Mouse (Mus musculus): ENCODE results near the gene Slc6a16.

Gene Slc6a16

DNA sequence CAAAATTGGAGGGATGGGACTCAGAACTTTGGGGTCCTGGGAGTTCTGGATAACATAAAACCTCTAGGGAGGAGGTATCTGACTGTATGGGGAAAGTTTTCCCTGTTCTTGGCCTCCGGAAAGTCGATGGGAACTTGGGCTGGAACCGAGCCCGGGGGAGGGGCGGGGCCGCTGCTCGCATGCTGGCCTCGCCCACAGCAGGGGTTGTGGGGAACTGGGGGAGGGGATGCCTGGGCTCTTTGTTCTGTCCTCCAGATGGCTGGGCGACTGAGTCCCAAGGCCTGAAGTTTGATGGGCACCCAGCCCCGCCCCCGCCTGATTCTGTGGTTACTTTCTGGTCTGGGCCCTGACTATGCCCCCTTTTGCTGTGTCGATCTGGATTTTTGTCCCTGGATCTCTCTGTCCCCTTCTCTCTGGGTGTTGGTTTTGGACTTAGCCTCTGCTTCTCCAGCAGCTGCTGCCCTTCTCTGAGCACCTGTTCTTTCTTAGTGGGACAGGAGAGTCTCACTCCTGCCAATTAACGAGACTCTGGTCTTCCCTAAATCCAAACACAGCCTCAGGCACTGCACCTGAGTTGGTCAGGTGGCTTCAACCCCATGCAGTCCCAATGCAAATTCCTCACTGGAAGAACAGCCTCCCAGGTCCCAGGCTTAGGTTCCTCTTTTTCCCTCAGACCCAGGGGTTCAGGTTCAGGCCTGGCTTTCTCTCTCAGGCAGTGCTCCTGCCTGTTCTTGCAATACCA is 24.3 kb upstream of the Slc6a16 start:
- DNase-seq (ENCODE audit: low read depth, low spot score) = peak; percentile 91

DNA sequence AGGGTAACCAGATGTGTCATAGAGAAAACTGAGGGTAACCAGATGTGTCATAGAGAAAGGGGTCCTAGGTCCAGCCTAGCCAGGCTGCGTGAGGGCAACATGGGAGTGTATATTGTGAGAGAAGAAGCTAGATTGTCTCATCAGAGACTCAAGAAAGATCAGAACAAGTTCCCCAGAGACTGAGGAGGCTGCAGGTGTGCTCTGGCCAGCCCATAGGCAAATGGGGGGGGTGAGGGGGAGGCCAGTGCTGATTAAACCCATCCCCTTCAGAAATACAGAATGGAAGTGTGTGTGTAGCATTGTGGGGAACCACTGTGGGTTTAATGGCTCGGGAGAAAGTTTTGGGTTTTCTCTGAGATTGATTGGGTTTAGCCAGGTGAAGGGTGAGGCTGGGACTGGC is 19.2 kb upstream of the Slc6a16 start:
- no peak for DNase-seq (ENCODE audit: low read depth, low spot score)

DNA sequence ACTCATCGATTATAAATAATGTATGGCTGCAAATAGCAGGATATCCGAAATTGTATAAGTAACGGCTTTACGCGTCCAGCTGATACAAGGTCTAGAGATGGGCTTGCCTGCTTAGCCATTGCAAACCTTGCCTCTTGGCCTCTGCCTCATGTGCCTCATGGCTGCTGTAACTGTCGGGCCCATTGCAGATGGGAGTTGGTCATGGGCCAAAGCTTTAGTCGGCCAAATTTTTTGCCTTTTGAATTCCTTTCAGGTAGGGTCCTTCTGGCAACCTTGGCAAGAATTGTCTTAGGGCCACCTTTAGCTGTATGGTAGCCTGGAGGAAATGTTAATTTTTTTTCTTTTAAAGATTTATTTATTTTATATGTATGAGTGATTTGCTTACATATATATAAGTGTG is 16.1 kb upstream of the Slc6a16 start:
- no peak for DNase-seq (ENCODE audit: low read depth, low spot score)

DNA sequence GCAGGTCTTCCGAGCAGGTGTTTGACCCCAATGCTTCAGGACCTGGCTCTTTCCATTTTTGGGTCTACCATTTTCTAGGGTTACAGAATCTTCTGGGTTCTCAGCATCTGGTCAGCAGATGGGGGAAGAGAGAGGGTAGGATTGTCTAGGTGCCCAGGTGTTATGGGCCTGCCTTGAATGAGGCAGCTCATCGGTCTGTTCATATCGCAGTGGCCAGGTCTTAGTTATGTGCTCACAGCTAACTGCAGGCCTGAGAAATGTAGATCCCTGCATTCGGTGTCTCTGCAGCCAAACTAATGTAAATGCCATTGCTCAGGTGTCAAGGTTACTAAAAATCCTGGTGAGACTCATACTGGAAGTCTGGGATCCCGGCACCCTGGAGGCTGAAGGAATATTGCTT is 14.5 kb upstream of the Slc6a16 start:
- DNase-seq (ENCODE audit: low read depth, low spot score) = no peak

DNA sequence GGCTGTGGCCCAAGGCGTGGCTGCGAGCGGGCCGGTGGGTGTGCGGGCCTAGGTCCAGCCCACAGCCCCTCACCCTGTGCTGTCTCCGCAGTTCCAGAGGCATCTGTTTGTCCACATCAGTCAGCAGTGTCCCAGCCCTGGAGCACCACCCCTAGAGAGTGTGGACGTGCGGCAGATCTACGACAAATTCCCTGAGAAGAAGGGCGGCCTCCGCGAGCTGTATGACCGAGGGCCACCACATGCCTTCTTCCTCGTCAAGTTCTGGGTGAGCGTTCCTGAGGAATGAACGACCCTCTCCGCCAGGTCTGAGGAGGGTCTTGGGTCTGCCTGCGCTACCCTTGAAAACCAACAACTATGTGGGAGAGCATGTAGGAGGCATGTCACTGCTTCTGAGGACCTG is 12.3 kb upstream of the Slc6a16 start:
- DNase-seq (ENCODE audit: low read depth, low spot score) = no peak

DNA sequence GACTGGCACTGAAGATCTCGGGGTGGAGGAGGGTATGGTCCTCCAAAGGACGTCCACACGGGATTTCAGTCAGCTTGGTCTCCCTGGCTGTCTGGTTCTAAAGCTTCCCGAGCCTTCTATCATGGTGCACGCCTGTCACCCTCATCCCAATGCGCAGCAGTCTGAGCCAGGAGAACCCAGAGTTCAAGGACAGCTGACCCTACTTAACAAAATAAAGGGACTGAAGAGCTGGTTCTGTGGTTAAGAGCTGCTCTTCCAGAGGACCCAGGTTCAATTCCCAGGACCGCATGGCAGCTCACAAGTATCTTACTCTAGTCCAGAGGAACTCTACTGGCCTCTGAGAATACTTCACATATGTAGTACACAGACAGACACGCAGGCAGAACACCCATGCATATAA is 11.8 kb upstream of the Slc6a16 start:
- DNase-seq (ENCODE audit: low read depth, low spot score) = peak; percentile 31

DNA sequence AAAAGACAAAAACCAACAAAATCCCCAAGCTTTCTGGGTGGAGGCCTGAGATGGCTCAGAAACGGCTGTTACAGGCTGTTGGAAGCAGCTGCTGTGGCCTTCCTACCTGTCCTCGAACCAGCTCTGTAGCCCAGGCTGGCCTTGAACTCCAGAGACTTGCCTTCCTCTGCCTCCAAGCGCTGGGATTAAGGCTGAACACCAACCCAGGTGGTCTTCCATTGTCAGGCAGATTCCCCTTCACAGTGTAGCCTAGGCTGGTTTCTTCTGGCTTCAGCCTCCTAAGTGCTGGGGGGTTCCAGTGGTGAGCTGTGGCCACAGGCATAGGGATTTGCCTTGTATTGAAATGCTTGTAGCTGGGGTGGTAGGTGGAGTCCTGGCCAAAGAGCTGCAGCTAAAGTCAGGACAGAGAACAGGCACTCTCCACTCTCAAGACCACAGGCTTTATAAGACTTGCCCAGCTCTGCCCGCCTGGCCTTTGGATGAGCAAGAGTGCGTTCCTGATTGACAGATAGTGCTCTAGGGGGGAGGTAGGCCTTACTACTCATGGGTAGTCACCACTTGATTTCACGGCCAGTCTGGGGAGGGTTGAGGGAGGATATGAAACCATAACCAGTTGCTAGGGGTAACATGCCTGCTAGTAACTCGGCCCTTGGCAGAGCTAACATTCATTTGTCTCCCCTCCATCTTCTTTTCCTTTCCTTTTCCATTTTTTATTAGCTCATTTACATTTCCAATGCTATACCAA is 11.3 kb upstream of the Slc6a16 start:
- peak; percentile 81 for DNase-seq (ENCODE audit: low read depth, low spot score)

DNA sequence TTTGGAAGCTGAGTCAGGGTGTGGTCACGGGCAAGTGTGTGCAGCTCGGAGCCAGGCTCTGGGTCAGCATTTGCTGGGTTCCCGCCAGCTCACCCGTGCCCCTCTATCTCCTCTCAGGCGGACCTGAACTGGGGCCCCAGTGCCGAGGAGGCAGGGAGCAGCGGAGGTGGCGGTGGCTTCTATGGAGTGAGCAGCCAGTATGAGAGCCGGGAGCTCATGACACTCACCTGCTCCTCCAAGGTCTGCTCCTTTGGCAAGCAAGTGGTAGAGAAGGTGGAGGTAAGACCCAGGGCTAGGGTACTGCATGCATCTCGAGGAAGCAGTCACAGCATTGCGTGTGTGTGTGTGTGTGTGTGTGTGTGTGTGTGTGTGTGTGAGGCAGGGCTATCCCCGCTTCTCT is 9.7 kb upstream of the Slc6a16 start:
- DNase-seq (ENCODE audit: low read depth, low spot score) = peak; percentile 45

DNA sequence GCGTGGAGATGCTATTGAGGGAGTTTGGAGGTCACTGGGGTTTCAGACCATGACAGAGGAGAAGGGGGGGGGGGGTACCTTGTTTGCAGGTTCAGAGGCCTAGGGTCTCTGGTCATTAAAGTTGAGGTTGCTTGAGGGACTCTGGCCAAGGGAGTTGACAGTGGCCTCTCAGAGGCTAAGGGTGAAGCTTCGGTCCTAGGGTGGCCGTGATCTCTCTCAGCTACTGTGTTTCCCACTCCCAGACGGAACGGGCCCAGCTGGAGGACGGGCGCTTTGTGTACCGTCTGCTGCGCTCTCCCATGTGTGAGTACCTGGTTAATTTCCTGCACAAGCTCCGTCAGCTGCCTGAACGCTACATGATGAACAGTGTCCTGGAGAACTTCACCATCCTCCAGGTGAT is 8.9 kb upstream of the Slc6a16 start:
- no peak for DNase-seq (ENCODE audit: low read depth, low spot score)

DNA sequence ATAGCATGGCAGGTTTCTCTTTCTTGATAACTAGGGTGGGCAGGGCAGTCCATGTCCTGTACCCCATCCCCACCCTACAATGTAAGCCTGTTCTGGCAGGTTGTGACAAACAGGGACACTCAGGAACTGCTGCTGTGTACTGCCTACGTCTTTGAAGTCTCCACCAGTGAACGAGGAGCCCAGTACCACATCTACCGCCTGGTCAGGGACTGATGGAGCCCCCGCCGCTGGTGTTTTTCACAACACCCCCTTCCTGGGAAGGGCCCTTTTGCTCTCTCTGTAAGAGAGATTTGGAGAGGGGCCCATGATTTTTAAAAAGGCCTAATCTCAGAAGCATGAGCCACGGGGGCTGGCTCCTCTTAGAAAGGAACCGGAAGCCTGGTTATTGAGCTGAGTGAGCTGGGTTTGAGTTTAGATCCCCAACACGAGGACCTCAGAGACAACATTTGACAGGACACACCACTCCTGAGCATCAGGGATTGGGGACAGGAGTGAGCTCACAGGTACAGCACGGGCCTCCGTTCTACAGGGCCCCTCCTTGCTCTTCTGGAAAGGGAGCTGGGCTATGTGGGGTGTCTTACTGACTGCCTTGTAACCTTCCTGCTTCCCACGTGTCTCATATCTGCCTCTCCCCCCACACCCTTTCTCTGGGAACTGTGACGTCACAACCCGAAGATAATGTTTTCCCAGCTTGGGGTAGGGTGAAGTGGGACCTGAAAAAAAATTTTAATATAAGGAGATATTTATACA is 8.0 kb upstream of the Slc6a16 start:
- DNase-seq (ENCODE audit: low read depth, low spot score) = no peak

DNA sequence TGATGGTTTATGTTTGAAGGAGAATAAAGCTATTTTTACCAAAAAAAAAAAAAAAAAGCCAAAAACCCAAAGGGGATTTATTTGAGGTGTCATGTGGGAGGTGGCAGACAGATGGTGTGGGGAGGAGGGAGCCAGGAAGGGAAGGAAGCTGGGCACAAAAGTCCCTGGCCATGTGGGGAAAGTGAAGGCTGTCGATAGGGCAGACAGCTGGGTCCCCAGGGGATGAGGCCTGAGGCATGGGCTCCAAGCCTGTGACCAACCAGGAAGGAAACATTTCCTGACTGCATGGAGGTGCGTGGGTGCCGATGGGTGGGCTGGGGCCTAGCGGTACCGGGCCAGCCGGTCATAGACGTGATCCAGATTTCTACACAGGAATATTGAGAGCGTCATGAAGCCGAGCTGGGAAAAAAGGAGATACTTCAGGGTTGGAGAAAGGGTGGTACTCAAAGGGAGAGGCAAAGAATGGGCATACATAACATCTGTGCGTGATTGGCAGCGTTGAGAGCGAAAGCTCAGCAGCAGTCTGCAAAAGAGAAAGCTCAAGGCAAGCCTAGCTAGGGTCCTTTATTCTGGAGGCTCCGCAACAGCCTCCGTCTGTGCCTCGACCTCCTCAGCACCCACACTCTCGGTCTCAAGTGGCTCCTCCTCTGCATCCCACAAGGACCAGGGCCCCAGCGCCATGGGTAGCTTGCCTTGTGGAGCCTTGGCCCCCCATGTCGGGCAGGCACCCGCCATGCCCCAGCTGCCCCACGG is 7.1 kb upstream of the Slc6a16 start:
- DNase-seq (ENCODE audit: low read depth, low spot score) = no peak

DNA sequence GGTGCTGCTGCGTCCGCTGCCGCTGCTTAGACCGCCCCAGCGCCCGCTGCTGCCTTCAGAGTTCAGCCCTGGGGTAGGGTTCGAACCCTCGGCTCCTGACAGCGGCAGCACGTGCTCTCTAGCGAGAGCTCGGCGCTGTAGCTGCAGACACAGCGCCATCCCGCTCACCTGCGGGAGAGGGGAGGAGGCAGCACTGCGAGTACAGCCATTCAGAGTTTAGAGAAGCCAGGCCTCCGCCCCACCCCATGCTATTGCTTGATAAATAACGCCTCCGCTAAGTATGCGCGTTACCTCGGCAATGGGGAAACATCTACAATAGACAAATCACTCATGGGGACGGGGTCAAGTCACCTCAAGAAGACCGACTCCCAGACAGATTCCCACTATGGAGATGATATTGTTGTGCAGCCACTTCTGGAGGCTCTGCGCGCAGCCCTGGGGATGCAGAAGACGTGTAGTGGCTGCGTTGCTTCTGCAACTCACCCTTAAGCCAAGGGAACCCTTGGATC is 6.5 kb upstream of the Slc6a16 start:
- DNase-seq (ENCODE audit: low read depth, low spot score) = peak; percentile 64

DNA sequence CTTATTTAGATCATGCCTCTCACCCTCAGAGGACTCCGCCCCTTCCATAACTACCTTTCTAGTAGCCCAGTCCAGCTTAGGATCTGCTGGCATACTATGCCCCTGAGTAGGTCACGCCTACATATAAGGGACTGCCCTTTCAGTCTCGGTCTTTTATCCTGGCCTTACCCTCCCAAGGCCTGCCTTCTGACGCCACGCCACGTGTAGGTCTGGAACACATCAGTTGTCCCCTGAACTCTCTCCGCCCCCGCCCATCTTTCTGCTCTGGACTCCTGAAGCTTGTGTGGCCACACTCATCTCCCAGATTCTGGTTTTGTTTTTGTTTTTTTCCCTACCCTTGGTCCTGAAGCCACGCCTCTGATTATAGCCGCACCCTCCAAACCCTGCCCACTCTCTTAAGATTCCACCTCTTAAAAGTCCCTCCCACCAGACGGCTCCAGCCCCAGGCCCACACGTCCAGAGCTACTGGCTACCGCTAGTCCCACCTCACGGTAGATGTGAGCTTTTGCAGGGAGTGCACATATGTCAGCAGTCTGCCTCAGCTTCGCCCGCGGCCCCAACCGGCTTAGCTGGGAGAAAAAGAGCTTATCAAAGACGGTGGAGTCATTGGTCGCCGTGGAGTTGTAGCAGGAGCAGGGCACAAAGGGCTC is 5.8 kb upstream of the Slc6a16 start:
- peak; percentile 79 for DNase-seq (ENCODE audit: low read depth, low spot score)

DNA sequence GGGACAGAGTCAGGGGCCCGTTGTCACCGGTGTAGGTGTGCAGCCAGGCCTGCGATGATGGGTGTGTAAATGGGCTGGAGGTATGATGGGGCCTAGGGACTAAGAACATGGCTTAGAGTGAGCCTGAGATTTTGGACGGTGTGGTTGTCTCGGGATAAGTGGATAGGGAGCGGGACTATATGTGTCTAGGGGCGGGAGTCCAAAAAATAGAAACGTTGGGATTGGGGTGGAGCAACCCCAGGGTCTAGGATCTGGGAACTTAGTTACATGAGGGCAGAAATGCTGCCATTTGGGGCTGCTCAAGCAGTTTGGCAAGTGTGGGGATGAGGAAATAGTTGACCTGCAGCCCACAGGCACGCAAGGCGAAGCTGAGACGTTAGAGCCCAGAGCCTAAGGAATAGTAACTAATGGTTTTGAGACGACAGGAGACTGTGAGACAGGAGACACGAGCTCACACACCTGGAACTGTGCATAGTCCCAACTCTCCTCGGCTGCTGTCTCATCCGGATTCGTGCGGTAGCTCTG is 5.2 kb upstream of the Slc6a16 start:
- DNase-seq (ENCODE audit: low read depth, low spot score) = no peak

DNA sequence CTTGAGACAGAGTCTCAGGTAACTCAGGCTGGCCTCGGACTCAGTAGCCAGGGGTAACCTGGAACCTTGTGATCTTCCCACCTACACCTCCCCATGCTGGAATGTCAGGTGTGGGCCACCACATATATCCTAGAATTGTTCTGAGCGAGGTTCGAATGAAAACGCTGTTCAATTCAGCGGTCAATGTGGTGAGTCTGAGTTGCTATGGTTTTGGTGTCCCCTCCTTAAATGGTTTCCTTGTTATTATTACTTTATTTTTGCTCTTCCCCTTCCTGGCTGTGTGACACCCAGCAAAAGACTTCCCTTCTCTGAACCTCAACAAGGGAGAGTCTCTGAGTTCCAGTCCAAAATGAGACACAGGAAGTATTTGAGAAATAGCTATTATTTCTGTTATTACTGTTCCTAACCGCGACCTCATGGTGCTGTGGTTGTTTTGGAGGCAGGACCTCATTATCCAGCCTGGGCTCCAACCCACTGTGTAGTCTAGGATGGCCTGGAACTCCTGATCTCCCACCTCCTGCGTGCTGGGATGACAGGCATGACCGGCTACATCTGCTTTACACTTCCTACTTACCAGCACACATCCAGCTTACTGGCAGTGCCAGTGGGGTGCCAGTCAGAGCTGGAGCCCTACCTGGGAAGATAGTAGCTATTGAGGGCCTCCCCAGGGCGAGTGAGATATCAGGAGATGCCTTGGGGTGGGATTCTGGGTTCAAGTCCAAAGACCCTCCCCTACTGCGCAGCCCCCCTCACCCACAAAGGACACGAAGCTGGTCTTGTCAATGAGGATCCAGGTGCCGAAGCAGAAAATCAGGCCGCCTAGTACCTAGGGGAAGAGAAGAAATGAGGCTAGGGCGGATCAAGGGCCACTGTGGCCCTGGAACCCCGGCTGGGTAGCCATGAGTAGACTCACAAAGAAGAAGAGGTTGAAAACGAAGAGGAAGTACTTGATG is 2.9 kb upstream of the Slc6a16 start:
- no peak for DNase-seq (ENCODE audit: low read depth, low spot score)

DNA sequence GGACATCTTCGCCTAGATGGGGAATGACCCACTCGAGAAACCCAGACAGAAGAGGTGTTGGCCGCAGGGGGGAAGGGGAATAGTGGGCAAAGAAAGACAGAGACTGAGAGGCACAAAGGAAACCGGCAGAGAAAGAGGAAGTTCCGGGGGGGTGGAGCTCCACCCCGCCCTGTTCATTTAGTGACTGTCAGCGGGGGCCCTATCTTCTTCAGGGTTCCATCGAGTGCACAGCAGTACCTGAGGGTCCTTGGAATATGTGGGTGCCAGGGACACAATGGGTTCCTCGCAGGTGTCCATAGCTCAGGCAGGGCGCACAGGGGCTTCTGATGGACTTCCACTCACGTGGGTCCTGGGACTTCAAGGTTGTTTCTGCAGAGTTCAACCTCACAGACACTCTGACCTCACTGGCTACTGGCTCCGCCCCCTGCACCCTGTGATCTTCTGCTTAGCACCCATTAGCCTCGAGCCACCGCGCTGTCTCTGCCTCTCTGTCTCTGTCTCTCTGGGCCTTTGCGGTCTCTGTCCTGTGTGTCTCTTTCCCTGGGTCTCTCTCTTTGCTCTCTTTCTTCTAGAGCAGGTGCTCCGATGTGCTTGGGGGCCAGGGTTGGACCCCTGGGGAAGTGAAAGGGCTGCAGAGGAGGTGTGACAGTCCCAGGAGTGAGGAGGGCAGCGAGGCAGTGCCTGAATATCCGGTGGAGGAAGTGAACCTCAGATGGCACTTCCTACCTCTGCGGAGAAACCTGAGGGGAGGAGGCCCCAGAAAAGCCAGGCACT is 2.0 kb upstream of the Slc6a16 start, which contains the start of gene Cd37:
Cd37 (minus strand) TSS at position 393 of the 774 bp plus-strand sequence.
- DNase-seq (ENCODE audit: low read depth, low spot score) = peak; percentile 75

DNA sequence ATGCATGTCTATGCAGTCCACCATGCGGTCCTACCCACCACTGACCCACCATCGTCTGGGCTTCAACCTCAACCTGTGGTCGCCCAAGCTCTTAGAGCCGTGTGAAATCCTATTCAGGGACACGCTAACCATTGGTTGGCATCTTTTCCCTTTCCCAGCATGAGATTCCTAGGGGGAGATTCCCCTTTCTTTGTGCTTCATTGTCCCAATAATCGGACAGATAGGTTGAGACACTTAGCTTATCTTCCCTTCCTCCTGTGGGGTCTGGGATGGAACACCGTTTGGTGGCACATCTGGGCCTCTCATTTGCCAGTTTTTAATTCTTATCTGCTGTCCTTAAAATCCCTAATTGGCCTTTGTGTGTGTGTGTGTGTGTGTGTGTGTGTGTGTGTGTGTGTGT is 776 bp upstream of the Slc6a16 start:
- DNase-seq (ENCODE audit: low read depth, low spot score) = peak; percentile 23

DNA sequence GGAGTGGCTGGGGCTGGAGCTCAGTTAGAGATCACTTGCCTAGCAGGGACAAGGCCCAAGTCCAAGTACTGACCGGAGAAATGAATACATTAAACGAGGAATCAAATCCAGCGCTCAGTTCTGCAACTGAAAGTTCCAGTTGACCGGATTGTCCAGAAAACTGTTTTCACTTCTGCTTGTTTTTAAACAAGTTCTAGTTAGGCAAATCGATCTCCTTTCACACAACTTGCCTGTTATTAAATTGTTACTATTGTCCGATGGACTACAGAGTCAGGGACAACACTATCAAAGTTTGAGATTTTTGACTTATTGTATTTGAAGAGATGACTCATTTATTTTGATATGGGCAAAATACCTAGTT is 484 bp downstream of the Slc6a16 start:
- no peak for DNase-seq (ENCODE audit: low read depth, low spot score)

DNA sequence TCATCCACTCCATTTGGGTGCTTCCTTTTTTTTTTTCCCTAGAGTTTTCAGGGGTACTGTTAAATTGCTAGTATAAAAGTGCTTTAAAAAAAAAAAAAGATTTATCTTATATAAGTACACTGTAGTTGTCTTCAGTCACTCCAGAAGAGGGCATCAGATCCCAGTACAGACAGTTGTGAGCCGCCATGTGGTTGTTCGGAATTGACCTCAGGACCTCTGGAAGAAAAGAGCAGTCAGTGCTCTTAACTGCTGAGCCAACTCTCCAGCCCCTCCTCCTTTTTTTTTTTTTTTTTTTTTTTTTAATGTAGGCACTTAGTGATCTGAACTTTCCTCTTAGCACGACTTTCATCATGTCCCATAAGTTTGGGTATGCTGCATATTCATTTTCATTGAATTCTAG is 6.8 kb downstream of the Slc6a16 start:
- DNase-seq (ENCODE audit: low read depth, low spot score) = no peak
